Mouse (Mus musculus): Measurements from ENCODE around the gene Hcn1. TPM values are rescaled to one million over a fixed set of nuclear protein-coding genes. Genes with fewer than 3 reads are reported as not detected.

Gene Hcn1
- polyA plus RNA-seq, 1 experiment from 2014 or later: not detected

- H3K27me3 ChIP-seq (ENCODE audit: insufficient read depth, low read length): no peaks in the 10 kb centered on the region
- H3K4me3 ChIP-seq (replicated peaks; ENCODE audit: low read depth, low read length): no peak overlapping the region
- ATAC-seq (replicated peaks; ENCODE audit: low FRiP score, low read depth) (no peak), DNase-seq (ENCODE audit: low spot score) (no peak)
- no peak for TF ChIP-seq CTCF (IDR thresholded peaks at IDR 0.05; ENCODE audit: low read depth)
- no peaks in the 10 kb centered on the region for H3K9me3 ChIP-seq (replicated peaks; ENCODE audit: low read length)
- no peak overlapping the region for H3K27ac ChIP-seq
- no peak overlapping the region for H3K4me2 ChIP-seq (ENCODE audit: low read length)
- no peak overlapping the region for H3K9ac ChIP-seq (ENCODE audit: low read depth, low read length)
- H3K36me3 ChIP-seq (ENCODE audit: insufficient read depth, low read length): no peaks in the 10 kb centered on the region
- 90% methylated on average over 7 of the region's 7 CpGs for WGBS
- no peaks in the 10 kb centered on the region for H3K4me1 ChIP-seq (replicated peaks; ENCODE audit: insufficient read depth, low read length)
These were observed 236.1 kb downstream of the Hcn1 start for GRCm38 (mm10) chr13:117838264-117838663.

GRCm38 (mm10) chr13:117842366-117842765 is 240.2 kb downstream of the Hcn1 start:
- no peak for ATAC-seq (replicated peaks; ENCODE audit: low FRiP score, low read depth)
- no peaks in the 10 kb centered on the region for H3K36me3 ChIP-seq (ENCODE audit: insufficient read depth, low read length)
- no peak overlapping the region for H3K27ac ChIP-seq
- no peaks in the 10 kb centered on the region for H3K27me3 ChIP-seq (ENCODE audit: insufficient read depth, low read length)
- no peak overlapping the region for H3K4me3 ChIP-seq (replicated peaks; ENCODE audit: low read depth, low read length)
- H3K4me1 ChIP-seq (replicated peaks; ENCODE audit: insufficient read depth, low read length): no peaks in the 10 kb centered on the region
- no peaks in the 10 kb centered on the region for H3K9me3 ChIP-seq (replicated peaks; ENCODE audit: low read length)
- no peak overlapping the region for H3K9ac ChIP-seq (ENCODE audit: low read depth, low read length)
- no peak for DNase-seq (ENCODE audit: low spot score)
- H3K4me2 ChIP-seq (ENCODE audit: low read length): no peak overlapping the region
- TF ChIP-seq CTCF (IDR thresholded peaks at IDR 0.05; ENCODE audit: low read depth): no peak

GRCm38 (mm10) chr13:117847290-117847689 is 245.2 kb downstream of the Hcn1 start:
- no peak overlapping the region for H3K27ac ChIP-seq
- no peak overlapping the region for H3K4me2 ChIP-seq (ENCODE audit: low read length)
- DNase-seq (ENCODE audit: low spot score) (no peak), ATAC-seq (replicated peaks; ENCODE audit: low FRiP score, low read depth) (no peak)
- H3K27me3 ChIP-seq (ENCODE audit: insufficient read depth, low read length): no peaks in the 10 kb centered on the region
- no peaks in the 10 kb centered on the region for H3K36me3 ChIP-seq (ENCODE audit: insufficient read depth, low read length)
- H3K4me1 ChIP-seq (replicated peaks; ENCODE audit: insufficient read depth, low read length): no peaks in the 10 kb centered on the region
- TF ChIP-seq CTCF (IDR thresholded peaks at IDR 0.05; ENCODE audit: low read depth): no peak
- no peak overlapping the region for H3K9ac ChIP-seq (ENCODE audit: low read depth, low read length)
- no peak overlapping the region for H3K4me3 ChIP-seq (replicated peaks; ENCODE audit: low read depth, low read length)
- H3K9me3 ChIP-seq (replicated peaks; ENCODE audit: low read length): no peaks in the 10 kb centered on the region
- 96% methylated on average over 2 of the region's 2 CpGs for WGBS

GRCm38 (mm10) chr13:117848757-117849156 is 246.6 kb downstream of the Hcn1 start:
- Histone ChIP-seq H3K9me3 (replicated peaks; ENCODE audit: low read length) (no peaks in the 10 kb centered on the region), H3K4me2 (ENCODE audit: low read length) (no peak overlapping the region), H3K27ac (no peak overlapping the region), H3K4me3 (replicated peaks; ENCODE audit: low read depth, low read length) (no peak overlapping the region), H3K4me1 (replicated peaks; ENCODE audit: insufficient read depth, low read length) (no peaks in the 10 kb centered on the region), H3K9ac (ENCODE audit: low read depth, low read length) (no peak overlapping the region), H3K36me3 (ENCODE audit: insufficient read depth, low read length) (no peaks in the 10 kb centered on the region), H3K27me3 (ENCODE audit: insufficient read depth, low read length) (no peaks in the 10 kb centered on the region)
- DNase-seq (ENCODE audit: low spot score) (no peak), ATAC-seq (replicated peaks; ENCODE audit: low FRiP score, low read depth) (no peak)
- WGBS: 91% methylated on average over 4 of the region's 4 CpGs
- TF ChIP-seq CTCF (IDR thresholded peaks at IDR 0.05; ENCODE audit: low read depth): no peak

- no peaks in the 10 kb centered on the region for H3K4me1 ChIP-seq (replicated peaks; ENCODE audit: insufficient read depth, low read length)
- no peak overlapping the region for H3K27ac ChIP-seq
- no peak overlapping the region for H3K9ac ChIP-seq (ENCODE audit: low read depth, low read length)
- WGBS: 78% methylated on average over 6 of the region's 6 CpGs
- ATAC-seq (replicated peaks; ENCODE audit: low FRiP score, low read depth) (no peak), DNase-seq (ENCODE audit: low spot score) (no peak)
- no peak overlapping the region for H3K4me3 ChIP-seq (replicated peaks; ENCODE audit: low read depth, low read length)
- H3K9me3 ChIP-seq (replicated peaks; ENCODE audit: low read length): no peaks in the 10 kb centered on the region
- H3K36me3 ChIP-seq (ENCODE audit: insufficient read depth, low read length): no peaks in the 10 kb centered on the region
- H3K27me3 ChIP-seq (ENCODE audit: insufficient read depth, low read length): no peaks in the 10 kb centered on the region
- H3K4me2 ChIP-seq (ENCODE audit: low read length): no peak overlapping the region
- TF ChIP-seq CTCF (IDR thresholded peaks at IDR 0.05; ENCODE audit: low read depth): no peak
These were observed 250.0 kb downstream of the Hcn1 start for GRCm38 (mm10) chr13:117851954-117852710.

GRCm38 (mm10) chr13:117852711-117853051 is 250.6 kb downstream of the Hcn1 start:
- ATAC-seq (replicated peaks; ENCODE audit: low FRiP score, low read depth) (no peak), DNase-seq (ENCODE audit: low spot score) (no peak)
- no peak overlapping the region for H3K9ac ChIP-seq (ENCODE audit: low read depth, low read length)
- H3K27ac ChIP-seq: no peak overlapping the region
- no peak for TF ChIP-seq CTCF (IDR thresholded peaks at IDR 0.05; ENCODE audit: low read depth)
- no peaks in the 10 kb centered on the region for H3K4me1 ChIP-seq (replicated peaks; ENCODE audit: insufficient read depth, low read length)
- no peaks in the 10 kb centered on the region for H3K36me3 ChIP-seq (ENCODE audit: insufficient read depth, low read length)
- 88% methylated on average over 2 of the region's 2 CpGs for WGBS
- H3K4me3 ChIP-seq (replicated peaks; ENCODE audit: low read depth, low read length): no peak overlapping the region
- H3K4me2 ChIP-seq (ENCODE audit: low read length): no peak overlapping the region
- H3K9me3 ChIP-seq (replicated peaks; ENCODE audit: low read length): no peaks in the 10 kb centered on the region
- H3K27me3 ChIP-seq (ENCODE audit: insufficient read depth, low read length): no peaks in the 10 kb centered on the region

DNA sequence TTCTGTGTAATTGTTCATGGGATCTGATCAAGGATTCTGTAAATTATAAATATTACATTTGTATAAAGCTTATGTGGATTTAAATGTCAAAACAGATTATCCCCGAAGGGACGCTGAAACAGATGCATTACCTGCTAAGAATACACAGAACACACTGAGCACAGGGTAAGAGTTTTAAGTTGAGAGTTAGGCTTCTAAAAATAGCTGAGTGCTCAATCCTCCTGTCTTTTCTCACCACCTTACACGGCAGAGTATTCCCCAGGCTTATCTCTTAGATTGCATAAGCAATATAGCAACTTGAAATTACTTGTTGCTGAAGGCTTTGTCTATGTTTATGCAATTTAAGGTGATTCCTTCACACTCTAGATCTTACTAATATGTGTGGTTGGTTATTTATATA is 256.3 kb downstream of the Hcn1 start:
- Histone ChIP-seq H3K4me3 (replicated peaks; ENCODE audit: low read depth, low read length) (no peak overlapping the region), H3K9me3 (replicated peaks; ENCODE audit: low read length) (no peaks in the 10 kb centered on the region), H3K27ac (no peak overlapping the region), H3K27me3 (ENCODE audit: insufficient read depth, low read length) (no peaks in the 10 kb centered on the region), H3K36me3 (ENCODE audit: insufficient read depth, low read length) (no peaks in the 10 kb centered on the region), H3K9ac (ENCODE audit: low read depth, low read length) (no peak overlapping the region), H3K4me2 (ENCODE audit: low read length) (no peak overlapping the region), H3K4me1 (replicated peaks; ENCODE audit: insufficient read depth, low read length) (no peaks in the 10 kb centered on the region)
- ATAC-seq (replicated peaks; ENCODE audit: low FRiP score, low read depth) (no peak), DNase-seq (ENCODE audit: low spot score) (no peak)
- 71% methylated on average over 3 of the region's 3 CpGs for WGBS
- TF ChIP-seq CTCF (IDR thresholded peaks at IDR 0.05; ENCODE audit: low read depth): no peak

All from kidney, postnatal 0 days (tissue).